Mouse (Mus musculus): Measurements from ENCODE around the gene Slc43a2. TPM values are rescaled to one million over a fixed set of nuclear protein-coding genes. Genes with fewer than 3 reads are reported as not detected.
A peak's percentile ranks its signal among the peaks of the same experiment; 100 is the strongest.

Slc43a2 gene
- total RNA-seq, 4 experiments from 2014 or later, result 22.0 to 28.2 (median 24.4) TPM

DNA sequence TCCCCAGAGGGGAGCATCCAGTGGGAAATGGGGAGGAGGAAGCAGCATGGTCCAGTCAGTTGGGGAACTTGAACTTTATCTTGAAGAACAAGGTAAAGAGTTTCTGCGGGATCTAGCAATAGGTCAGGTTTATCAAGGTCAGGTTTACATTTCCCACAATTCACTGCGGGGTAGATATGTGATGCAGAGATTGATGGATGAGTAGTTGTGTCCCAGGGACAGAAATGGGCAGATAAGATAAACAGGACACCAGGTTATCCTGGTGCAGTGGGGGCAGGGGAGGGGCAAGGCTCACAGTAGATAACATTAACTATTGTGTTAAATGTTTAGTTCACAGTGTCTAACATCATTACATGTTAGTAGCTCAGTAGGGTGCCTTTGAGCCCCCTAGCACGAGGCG is 1.7 kb upstream of the Slc43a2 start:
- DNase-seq (ENCODE audit: low spot score in 2 of 2), result no peak

DNA sequence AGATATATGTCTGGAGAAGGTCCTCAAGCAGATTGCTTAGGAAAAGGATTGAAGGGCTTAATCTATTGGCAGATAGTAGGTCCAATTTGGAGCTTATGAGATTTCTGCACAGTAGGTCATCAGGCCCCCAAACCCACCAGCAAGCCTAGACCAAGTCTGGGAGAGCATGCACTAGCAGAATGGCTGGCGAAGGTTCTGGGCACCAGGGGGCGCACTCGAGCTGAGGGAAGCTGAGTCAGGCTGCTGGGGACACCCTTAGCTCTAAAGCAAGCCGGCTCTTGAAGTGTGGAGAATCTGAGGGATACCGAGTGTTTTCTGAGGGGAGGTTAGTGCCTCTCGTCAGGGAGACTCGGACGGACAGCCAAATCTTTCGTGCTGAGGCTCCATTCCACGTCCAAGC is 1.2 kb upstream of the Slc43a2 start:
- peak; percentile 90 to 94 for DNase-seq (ENCODE audit: low spot score in 2 of 2)

DNA sequence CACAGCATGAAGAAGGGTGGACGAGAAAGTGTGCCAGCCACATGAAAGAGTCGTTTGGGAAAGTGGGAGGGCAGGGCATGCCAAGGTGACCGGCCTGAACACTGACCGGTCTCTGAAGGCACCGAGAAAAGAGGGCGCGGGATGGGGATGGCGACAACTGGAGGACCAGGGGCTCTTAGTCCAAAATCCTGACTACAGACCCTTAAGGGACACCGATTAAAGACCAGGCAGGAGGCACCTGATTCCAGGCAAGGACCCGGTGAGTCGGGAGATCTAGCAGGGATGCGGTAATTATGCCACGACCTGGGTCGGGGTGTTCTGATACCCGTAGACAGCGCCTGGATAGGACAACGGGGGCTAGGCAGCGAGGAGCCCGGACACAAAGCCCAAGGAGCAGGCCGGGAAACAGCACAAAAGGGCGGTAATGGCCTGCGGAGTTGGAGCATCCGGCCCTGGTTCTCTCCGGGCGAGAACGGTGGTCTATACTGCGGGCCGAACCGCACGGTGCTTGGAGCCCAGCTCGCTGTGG is 585 bp upstream of the Slc43a2 start:
- DNase-seq (ENCODE audit: low spot score in 2 of 2), result no peak

DNA sequence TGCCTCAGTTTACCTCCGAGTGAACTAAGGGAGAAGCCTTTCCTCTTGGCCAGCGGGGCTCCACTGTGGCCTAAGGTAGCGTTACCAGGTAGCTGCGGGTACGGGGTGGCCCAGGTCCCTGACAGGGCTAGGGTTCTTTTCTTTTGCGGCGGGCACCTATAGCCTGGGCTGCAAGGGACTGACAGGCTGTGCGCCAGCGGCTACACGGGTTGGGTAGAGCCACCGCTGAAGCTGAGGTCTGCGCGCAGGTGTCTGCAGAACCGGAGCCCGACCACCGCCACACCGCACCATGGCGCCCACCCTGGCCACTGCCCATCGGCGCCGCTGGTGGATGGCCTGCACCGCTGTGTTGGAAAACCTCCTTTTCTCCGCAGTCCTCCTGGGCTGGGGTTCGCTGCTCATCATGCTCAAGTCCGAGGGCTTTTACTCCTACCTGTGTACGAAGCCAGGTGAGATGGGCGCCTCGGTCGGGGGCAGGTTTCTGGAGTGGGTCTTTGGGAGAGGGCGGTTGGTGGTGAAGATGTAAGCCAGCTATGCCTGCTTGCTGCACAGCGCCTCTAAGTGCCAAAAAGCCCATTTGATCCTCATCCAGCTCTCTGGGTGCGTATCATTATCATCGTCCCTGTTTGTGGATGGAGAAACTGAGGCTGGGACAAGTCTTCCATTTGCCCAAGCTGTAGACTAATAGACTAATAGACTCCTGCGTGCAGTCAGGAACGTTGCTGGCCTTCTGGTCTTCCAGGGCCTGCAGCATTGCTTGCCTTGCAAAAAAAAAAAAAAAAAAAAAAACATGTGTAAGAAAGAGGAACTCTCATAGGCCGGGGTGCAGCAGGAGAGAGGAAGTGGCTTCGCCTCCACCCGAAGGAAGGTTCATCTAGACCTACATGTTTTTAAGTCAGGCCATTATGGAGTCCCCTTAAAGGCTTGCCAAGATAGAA is 1.1 kb downstream of the Slc43a2 start:
- no peak for DNase-seq (ENCODE audit: low spot score in 2 of 2)

DNA sequence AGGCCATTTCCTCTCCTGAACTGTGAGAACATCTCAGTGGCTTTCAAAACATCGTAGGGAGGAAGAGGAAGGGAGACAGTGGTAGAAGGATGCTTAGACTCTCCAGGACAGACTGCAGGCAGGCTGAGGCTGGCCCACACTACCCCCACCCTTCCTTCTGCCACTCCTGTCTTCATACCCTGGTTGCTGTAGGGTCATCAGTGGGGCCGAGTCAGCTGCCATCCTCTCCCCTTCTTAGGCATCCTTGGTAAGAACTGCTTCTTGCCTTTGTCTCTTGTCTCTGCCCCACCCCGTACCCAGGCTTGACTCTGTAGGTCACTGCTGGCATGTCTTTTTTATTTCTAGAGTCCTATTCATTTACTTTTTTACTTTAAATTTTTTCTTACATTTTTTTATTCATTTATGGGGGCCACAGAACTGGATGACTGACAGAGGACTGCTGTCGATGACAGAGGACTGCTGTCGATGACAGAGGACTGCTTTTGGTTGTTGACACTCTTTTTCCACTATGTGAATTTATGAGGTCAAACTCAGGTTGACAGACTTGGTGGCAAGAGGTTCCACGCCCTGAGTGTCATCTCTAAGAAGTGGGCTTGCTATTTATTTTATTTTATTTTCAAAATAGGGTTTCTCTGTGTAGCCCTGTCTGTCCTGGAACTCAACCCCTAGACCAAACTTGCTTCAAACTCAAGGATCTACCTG is 2.0 kb downstream of the Slc43a2 start:
- no peak for DNase-seq (ENCODE audit: low spot score in 2 of 2)

DNA sequence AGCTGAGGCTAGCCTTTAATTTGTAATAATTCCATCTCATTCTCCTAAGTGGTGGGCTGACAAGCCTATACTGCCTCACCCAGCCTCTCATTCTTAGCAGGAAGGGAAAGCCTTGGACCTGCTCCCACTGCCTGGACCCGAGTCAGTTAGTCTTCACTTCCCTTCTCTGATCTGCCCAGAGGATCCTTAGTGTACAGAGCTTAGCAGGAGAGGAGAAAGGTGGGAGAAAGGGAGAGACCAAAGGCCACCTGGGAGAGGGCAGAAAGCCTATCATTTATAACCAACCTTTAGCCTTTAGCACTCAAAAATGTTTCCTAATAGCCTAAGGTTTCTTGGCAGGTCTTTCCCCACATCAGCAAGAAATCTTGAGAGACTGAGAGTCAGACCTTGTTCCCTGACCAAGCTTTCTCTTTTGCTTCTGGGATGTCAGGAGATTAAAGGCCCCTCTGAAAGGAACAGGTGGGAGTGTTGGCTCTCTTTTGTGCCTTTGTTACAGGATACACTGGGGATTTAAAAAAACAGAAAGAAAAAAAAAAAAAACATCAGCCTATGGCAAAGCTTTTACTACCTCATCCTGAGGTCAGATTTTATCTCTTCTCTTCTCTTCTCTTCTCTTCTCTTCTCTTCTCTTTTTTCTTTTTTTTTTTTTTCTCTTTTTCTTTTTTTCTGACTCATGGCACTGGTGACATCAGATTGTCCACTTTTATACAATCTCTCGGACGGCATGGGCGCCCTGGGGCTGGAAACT is 3.0 kb downstream of the Slc43a2 start:
- no peak for DNase-seq (ENCODE audit: low spot score in 2 of 2)

DNA sequence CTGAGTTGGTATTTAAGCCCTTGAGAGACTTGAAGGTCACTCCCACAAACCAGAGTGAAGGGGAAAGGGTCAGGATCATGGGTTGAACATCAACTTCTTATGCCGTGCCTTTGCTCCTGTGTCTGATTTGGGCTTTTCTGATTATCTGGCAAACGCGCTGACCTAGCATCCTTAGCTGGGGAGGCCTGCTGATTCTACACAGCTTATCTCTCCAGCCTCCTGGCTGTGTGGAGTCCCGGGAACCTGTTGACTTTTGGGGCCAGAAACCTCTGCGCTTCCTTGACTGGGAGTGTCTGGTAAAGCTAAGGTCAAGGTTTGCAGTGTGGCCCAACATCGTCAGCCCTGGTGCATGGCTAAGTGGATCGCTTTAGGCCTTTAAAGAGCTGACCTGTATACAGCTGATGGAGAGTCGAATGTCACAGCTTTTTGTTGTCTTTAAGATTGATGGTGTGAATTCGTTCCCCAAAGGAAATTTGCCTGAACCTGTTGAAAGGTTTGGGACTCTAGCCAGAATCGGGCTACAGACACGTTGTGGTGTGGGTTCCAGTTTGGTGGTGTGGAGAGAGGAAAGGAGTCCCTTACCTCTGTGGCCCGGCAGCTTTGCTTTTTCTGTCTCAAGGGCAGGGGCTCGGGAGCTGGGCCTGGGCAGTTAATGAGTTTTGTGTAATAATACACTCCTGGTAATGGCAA is 3.8 kb downstream of the Slc43a2 start:
- DNase-seq (ENCODE audit: low spot score in 2 of 2), result no peak

DNA sequence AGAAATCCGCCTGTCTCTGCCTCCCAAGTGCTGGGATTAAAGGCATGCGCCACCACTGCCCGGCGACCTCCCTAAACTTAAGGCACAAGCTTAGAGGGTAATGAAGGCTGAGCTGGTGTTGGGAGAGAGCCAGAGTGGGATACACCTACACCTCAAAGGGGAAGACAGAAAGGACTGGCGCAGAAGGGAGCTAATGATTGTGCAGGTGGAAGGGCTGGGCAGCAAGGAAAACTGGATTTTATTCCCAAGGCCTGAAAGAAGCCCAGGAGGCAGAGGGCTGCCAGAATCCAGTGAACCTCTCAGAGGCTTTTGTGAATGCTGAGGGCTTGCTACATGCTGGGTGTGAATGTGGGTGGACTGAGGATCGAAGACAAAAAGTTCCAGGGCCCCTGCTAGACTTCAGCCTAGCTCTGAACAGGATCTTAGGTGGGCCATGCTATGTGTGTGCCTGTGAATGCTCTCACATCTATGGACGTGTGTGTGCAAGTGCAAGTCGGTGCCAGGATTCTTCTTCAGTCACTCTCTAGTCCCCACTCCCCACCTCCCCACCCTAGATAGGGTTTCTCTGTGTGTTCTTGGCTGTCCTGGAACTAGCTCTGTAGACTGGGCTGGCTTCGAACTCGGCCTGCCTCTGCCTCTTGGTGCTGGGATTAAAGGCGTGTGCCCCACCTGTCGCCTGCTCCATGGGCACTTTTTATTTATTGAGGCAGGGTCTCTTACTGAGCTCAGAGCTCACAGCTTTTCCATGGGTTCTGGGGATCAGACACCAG is 4.9 kb downstream of the Slc43a2 start:
- DNase-seq (ENCODE audit: low spot score in 2 of 2), result no peak

DNA sequence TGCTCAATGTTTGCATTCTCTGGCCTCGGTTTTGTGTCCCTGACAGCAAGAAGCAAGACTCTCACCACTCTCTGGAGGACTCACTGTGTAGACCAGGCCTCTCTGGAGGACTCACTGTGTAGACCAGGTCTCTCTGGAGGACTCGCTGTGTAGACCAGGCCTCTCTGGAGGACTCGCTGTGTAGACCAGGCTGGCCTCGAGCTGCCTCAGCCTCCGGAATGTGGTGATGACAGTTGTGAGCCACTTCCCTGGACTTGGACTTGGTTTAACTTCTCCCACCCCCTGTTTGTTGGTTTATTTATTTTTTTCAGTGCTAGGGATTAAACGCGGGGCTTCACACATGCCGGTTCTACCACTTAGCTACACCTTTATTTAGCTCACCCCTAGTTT is 5.5 kb downstream of the Slc43a2 start:
- DNase-seq (ENCODE audit: low spot score in 2 of 2), result no peak

DNA sequence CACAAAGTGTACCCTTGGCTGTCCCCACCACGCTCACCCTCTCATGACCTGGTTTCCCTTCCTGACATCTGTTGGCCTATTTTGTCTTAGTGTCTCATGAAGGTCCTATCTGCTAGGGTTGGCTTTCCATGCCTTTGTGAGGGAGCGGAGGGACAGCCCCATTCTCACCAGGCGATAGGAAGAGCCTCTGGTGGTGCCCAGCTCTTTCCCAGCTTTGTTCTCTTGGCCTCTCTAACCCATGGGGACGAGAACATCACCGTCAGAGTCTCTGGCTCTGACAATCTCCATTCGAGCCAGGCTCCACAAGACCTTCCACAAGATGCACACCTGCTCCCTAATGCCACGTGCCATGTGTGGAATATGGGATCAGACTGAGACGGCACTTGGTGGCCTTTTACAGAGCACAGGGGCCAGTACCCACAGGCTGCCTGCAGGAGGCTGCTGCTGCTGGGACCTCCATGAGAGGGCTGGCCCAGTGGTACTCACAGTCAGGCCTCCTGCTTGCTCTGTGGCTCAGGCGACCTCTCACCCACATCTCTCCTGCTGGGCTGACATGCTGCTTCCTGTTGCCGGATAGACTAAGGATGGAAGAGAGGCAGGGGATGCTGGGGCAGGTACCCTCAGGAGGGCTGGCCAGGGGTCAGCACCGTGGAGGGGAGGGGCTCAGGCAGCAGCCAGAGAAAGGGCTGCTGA is 6.1 kb downstream of the Slc43a2 start:
- no peak for DNase-seq (ENCODE audit: low spot score in 2 of 2)

DNA sequence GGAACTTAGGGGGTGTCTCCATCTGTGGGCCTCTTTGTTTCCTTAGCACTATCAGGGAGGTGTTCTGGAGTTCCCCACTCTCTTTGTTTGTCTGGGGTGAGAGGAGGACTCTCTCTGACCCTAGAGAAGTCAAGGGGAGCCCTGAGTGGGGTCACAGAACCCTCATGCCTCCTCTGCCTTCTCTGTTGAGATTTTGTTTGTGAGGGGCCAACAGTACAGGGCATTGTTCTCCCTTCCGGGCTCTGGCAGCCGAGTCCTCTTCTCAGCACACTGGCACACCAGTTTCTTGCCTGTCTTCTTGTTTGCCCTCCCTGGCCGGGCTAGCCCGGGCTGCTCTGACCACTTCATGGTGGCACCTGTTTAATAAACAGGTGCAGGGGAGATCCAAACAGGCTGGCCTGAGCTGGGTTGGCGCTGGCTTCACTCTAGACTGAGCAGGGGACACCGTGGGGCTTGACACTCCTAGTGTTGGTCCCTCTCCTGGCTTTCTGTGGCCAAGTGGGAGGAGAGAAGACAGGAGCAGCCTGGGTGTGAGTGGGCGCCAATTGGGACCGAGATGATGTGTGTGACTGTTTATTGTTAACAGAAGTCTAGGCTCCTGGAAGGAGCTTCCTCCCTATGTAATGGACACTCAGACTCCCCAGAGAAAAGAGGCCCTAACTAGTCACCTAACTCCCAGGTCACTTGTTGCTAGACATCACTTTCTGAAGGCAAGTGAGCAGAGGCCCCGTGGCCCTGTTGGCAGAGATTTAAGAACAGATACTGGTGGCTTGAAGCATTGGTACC is 6.9 kb downstream of the Slc43a2 start:
- DNase-seq (ENCODE audit: low spot score in 2 of 2), result no peak

DNA sequence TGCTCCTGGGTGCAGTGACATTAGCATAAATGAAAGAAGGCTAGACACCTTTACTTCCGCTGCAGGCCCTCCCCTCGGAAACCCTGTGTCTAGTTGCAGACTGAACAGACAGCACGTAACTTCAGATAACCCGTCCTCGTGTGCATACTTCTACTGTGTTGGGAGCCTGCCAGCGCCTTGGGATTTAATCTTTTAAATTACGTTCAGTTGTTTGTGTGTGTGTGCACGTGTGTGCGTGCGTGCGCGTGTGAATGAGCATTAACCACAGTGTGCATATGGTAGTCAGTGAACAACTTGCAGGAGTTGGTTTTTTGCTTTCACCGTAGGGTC is 7.4 kb downstream of the Slc43a2 start:
- DNase-seq (ENCODE audit: low spot score in 2 of 2), result no peak

DNA sequence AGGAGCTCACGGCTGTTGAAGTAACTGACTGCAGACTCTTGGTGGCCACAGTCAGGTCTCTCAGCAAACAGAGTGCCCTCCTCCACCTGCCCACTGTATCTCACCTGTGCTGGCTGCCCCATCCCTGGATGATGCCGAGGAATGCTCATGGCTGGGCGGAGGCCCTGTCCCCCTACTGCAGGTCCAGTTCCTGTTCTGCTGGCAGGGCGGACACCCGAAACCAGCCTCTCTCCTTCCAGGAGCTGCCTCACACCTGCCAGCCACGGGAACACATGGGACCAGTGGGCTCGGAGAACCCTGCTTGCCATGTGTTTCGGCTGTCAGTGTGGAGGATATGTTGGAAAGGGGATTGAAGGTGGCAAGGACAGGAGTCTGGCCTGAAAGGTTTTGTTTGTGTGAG is 8.7 kb downstream of the Slc43a2 start:
- peak in 1 of 2 experiments; percentile 47 for DNase-seq (ENCODE audit: low spot score in 2 of 2)

DNA sequence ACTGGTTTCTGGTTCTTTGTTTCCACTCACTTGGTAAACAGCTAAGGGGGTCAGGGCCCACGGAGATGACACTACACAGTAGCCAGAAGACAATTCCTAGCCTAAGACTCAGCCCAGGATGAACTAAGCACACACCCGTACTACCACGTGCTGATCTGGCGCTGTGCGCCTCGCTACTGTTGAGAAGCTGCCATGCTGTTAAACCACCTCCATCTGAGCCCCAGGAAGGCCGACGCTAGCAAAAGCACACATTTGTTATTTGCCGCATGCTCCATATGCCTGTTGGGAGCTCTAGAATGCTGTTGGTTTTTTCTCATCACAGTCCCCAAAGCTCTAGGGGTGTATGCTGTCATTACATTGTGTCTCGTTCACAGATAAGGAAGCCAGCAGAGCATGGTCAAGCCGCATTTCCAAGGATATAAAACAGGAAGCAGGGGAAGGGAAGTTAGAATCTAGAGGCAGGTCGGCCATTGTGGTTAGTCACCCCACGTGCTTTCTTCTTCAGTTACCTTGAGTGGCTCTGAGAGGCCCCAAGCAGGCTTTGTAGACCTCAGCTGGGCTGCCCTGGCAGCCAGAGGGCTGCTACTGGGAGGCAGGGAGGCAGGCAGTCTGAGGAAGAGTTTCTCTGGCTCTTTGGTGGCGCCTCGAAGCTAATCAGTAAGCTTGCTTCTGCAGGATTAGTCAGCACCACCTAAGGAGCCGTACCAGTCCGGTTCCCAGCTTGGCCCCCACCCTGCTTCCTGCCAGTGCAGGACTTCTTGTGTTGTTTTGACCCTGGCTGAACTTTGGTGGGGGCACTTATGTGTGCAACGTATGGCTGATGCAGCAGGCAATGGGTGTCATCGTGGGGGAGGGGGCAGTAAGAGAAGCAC is 9.5 kb downstream of the Slc43a2 start:
- no peak for DNase-seq (ENCODE audit: low spot score in 2 of 2)

DNA sequence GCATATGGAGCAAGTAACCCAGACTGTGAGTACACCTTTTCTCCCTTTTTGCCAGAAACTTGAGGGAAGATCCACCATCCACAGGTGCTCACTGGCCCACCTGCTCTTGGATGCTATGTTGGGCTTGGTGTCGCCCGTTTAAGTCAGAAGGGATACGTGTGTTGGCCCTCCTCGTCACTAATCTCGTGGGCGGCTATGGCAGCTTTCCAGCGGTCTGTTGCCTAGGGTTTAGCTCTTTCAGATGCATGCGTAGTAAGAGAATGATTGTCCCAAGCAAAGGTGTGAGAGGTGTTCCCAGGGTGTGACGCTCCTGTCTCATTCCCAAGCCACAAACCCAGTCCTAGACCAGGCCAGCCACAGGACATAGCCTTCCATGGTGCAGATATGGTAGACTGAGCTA is 13.2 kb downstream of the Slc43a2 start:
- no peak for DNase-seq (ENCODE audit: low spot score in 2 of 2)

DNA sequence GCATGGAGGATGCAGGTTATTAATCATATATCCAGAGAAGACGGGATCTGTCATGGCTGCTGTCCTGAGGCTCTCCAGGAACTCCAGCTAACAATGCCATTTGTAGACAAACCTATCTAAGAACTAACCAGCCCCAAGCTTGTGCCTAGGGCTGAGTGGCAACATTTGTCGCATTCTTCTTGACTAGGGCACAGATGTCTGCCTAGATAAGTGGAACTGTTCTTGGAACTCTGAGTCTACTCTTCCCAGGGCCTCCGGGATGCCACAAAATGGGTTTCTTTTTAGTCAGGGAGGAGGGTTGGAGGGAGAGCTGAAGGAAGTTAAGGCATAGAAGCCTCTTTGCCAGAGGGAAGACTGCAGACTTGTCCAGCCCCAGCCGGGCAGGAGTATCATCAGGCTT is 14.6 kb downstream of the Slc43a2 start:
- no peak for DNase-seq (ENCODE audit: low spot score in 2 of 2)

DNA sequence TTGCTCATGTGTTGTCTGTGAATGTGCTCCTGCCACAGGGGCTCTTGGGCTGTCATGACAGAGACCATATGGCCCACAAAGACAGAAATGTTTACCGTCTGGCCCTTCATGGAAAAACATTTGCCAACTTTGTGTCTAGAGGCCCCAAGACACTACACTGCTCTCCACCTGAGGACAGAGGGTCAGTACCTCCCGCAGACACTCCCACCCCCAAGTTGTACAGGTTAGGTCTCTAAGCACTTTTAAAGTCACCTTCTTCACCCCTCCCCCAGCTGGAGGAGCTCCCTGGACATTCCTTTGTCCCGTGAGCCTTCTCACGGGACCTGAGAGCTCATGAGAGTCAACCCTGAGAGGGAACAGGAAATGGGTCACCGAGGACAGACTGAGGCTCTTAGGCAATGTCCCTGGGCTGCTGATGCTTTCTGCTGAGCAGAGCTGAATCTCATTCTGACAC is 18.2 kb downstream of the Slc43a2 start:
- no peak for DNase-seq (ENCODE audit: low spot score in 2 of 2)
